Mouse (Mus musculus): ENCODE data around the gene Cadps. TPM values are rescaled to one million over a fixed set of nuclear protein-coding genes. Genes with fewer than 3 reads are reported as not detected.
"Not testable (repeated sequence)": the region's sequence is repeated elsewhere in the genome, so short reads cannot be mapped to it uniquely, and the experiment has no call there.

The Cadps gene
- polyA plus RNA-seq, 1 experiment from 2014 or later: 0.31 TPM

DNA sequence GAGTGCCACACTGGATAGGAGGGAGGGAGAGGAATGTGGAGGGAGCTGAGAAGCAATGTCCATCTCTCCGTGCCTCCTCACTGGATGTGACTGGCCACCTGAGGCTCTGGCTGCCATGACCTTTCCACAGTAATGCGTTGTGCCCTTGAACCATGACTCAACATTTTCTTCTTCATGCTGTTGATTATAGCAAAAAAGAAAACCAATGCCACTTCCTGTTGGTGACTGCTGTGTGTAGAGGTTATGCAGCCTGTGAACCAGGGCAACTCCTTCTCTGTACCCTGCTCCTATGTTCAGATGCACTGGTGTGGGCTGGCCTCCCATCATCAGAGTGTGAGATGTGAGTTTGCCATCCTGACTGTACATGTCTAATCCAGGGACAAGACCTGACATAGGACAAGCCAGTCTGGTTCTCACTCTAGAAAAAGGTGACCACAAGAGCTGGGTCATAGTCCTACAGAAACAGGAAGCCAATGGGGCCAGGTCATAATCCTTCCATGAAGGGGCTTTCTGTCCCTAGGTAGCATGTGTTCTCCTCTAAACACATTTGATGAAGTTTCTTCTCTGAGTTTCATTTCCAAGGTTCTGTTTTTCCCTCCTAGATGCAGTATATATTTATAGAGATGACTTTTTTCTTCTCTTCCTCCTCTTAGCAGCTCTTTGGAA lies 245.3 kb downstream of the Cadps start:
- Histone ChIP-seq H3K4me2 (no peak overlapping the region), H3K4me1 (no peaks in the 10 kb centered on the region), H3K27ac (no peak overlapping the region), H3K9ac (no peak overlapping the region), H3K4me3 (no peak overlapping the region), H3K9me3 (no peaks in the 10 kb centered on the region), H3K27me3 (no peaks in the 10 kb centered on the region), H3K36me3 (no peaks in the 10 kb centered on the region)
- ATAC-seq (ENCODE audit: borderline replicate concordance, extremely low read depth, low FRiP score, low TSS enrichment): no peak
- 56% methylated on average over 2 of the region's 2 CpGs for whole genome bisulfite sequencing

DNA sequence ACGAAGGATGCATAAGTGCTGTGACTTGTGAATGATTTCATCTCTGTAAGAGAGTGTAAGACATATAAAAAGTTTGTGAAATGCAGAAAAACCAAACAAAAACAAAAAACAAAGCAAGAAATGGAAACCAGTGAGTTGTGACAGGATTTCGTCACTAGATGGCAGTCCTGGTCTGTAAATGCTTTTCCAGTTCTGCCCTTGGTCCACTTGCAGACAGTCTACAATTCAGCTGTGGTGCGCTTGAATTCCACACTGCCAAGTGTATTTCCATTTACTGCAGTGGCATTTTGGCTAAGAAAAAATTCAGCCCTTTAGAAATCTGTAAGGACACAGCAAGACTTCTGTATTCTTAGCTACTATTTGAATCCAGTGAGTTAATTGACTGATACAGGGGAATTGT lies 247.8 kb downstream of the Cadps start:
- Histone ChIP-seq H3K4me1 (no peaks in the 10 kb centered on the region), H3K4me3 (no peak overlapping the region), H3K9ac (no peak overlapping the region), H3K27ac (no peak overlapping the region), H3K27me3 (no peaks in the 10 kb centered on the region), H3K4me2 (no peak overlapping the region), H3K36me3 (no peaks in the 10 kb centered on the region), H3K9me3 (no peaks in the 10 kb centered on the region)
- ATAC-seq (ENCODE audit: borderline replicate concordance, extremely low read depth, low FRiP score, low TSS enrichment): no peak
- 25% methylated on average over 3 of the region's 3 CpGs for WGBS

DNA sequence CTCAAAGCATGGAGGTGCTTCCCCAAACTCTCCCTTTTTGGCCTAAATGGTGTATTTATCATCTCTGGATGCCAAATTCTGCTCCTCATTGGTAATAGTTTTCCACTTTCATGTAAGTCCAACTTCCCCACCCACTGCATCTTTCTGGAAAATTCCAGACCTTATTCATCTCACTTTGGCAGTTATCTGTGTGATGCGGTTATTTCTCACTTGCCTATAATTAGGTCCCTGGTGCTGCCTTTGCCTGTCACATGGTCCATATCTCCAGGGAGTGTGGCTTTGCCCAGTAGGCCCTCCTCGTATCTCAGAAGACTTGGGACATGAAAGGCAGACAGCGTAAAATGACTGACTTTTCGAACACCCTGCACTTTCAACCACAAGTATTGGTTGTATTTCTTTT lies 248.5 kb downstream of the Cadps start:
- Histone ChIP-seq H3K9ac (no peak overlapping the region), H3K27me3 (no peaks in the 10 kb centered on the region), H3K4me1 (no peaks in the 10 kb centered on the region), H3K36me3 (no peaks in the 10 kb centered on the region), H3K4me3 (no peak overlapping the region), H3K9me3 (no peaks in the 10 kb centered on the region), H3K27ac (no peak overlapping the region), H3K4me2 (no peak overlapping the region)
- ATAC-seq (ENCODE audit: borderline replicate concordance, extremely low read depth, low FRiP score, low TSS enrichment): no peak
- WGBS: 75% methylated on average over 4 of the region's 4 CpGs

DNA sequence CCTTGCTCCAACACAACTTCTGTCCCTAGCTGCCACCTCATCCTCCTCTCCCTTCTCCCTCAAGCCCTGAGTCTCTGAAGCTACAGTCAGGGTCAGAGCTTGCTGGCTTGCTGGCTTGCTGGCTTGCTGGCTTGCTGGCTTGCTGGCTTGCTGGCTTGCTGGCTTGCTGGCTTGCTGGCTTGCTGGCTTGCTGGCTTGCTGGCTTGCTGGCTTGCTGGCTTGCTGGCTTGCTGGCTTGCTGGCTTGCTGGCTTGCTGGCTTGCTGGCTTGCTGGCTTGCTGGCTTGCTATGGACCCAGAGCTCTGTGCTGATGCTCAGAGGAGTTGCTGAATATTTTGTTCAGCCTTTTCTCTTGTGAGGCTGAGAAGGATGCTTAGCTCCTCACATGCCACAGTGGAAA lies 261.1 kb downstream of the Cadps start:
- not testable (repeated sequence) for H3K36me3 ChIP-seq; H3K9me3 ChIP-seq; H3K4me2 ChIP-seq; H3K27ac ChIP-seq; H3K27me3 ChIP-seq; ATAC-seq (ENCODE audit: borderline replicate concordance, extremely low read depth, low FRiP score, low TSS enrichment); H3K4me1 ChIP-seq; H3K4me3 ChIP-seq; H3K9ac ChIP-seq

DNA sequence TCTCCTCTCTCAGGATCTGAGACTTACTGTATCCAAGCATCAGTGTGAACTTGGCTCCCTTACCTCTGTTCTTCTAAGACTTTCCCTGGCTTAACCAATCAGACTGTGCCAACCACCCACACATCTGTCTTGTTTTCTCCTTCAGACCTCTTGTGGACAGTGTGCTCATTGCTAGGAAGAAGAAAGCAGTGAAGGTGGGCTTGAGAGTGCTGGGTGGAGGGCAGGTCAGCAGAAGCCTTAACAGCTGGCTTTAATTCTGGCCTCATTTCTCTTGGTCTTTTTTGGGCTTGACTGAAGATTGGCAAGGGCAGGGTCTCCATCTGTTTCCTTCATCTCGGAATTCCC lies 262.7 kb downstream of the Cadps start:
- ATAC-seq (ENCODE audit: borderline replicate concordance, extremely low read depth, low FRiP score, low TSS enrichment): no peak
- Histone ChIP-seq H3K4me3 (no peak overlapping the region), H3K27ac (no peak overlapping the region), H3K4me2 (no peak overlapping the region), H3K4me1 (no peaks in the 10 kb centered on the region), H3K27me3 (no peaks in the 10 kb centered on the region), H3K9ac (no peak overlapping the region), H3K36me3 (no peaks in the 10 kb centered on the region), H3K9me3 (no peaks in the 10 kb centered on the region)
- WGBS: 57% methylated on average over 1 of the region's 1 CpGs

DNA sequence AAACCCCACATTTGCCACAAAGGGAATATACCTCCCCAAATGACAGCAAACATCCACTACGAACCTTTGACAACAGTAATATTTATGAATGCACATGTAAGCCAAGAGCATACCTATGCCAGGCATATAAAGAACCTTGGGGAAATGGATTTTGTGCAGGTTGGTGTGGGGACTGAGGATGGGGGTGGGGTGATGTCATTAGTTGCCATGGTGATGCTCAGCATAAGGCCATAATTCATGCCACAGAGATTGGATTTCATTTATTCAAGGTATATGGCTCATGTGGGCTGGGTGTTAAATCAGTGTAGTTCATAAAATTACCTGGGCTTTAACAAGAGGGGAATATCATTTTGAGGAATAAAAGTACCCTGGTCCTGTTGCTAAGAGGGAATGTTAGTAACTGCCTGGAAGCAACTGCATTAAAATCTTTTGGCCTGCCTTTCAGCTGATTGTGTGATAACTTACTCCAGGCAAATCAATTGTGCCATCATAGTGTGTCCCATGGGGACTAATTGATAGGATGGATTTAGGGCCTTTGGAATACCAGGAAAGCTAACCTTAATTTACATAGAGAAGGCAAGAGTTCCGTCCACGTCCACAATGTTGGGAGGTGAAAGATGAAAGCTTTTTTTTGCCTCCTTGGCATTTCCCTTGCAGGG lies 263.2 kb downstream of the Cadps start:
- Histone ChIP-seq H3K4me3 (no peak overlapping the region), H3K9me3 (no peaks in the 10 kb centered on the region), H3K36me3 (no peaks in the 10 kb centered on the region), H3K9ac (no peak overlapping the region), H3K27me3 (no peaks in the 10 kb centered on the region), H3K4me1 (no peaks in the 10 kb centered on the region), H3K4me2 (no peak overlapping the region), H3K27ac (no peak overlapping the region)
- no peak for ATAC-seq (ENCODE audit: borderline replicate concordance, extremely low read depth, low FRiP score, low TSS enrichment)
- 67% methylated on average over 3 of the region's 3 CpGs for WGBS

DNA sequence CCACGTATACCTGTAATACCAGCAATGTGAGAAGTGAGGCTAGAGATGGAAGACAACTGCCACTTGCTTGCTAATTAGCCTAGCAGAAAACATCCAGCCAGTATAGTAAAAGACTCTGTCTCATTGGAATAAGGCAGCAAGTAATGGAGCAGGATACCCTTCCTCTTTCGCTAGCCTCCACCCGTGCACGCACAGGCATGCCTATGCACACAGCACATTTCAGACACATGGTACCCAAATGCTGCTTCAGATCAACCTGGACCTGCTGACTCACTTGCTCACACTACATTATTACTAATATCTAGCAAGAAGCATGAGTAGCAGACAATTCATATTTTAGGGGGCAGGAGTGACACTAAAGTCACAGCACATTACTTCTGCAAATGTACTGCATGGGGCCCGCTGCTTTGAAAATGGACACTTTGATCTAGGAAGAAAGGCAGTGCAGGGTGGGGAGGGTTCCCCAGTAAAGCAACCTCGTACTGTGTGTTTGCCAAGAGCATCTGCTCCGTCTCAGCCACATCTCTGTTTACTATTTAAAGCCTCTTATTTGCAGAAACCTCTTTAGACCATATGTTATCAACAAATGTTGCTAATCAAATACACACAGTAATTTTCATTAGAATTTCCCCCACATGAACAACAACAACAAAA lies 263.8 kb downstream of the Cadps start:
- H3K27ac ChIP-seq: no peak overlapping the region
- H3K9me3 ChIP-seq: no peaks in the 10 kb centered on the region
- H3K4me2 ChIP-seq: no peak overlapping the region
- H3K4me3 ChIP-seq: no peak overlapping the region
- ATAC-seq (ENCODE audit: borderline replicate concordance, extremely low read depth, low FRiP score, low TSS enrichment): no peak
- H3K4me1 ChIP-seq: no peaks in the 10 kb centered on the region
- no peak overlapping the region for H3K9ac ChIP-seq
- WGBS: 66% methylated on average over 7 of the region's 7 CpGs
- H3K27me3 ChIP-seq: no peaks in the 10 kb centered on the region
- H3K36me3 ChIP-seq: no peaks in the 10 kb centered on the region

DNA sequence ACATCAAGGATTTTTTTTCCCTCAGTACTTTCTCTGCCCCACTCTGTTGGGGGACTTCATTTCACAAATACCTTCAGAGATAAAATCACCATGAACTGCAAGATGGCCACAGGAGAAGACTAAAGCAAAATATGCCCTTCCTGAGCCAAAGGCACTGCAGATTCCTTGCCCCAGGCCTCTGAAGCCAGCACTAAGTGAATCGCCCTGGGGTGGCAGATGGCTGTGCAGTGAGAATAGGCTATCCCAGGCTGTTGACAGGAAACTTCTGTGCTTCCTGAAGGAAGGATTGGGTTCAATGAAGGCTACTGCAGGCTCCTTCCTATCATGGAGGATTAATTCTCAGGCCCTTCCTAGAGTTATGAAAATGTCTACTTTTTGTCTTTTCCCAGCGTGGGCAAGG lies 268.4 kb downstream of the Cadps start:
- 54% methylated on average over 2 of the region's 2 CpGs for WGBS
- Histone ChIP-seq H3K27ac (no peak overlapping the region), H3K4me1 (no peaks in the 10 kb centered on the region), H3K4me3 (no peak overlapping the region), H3K4me2 (no peak overlapping the region), H3K9me3 (no peaks in the 10 kb centered on the region), H3K9ac (no peak overlapping the region), H3K27me3 (no peaks in the 10 kb centered on the region), H3K36me3 (no peaks in the 10 kb centered on the region)
- no peak for ATAC-seq (ENCODE audit: borderline replicate concordance, extremely low read depth, low FRiP score, low TSS enrichment)

DNA sequence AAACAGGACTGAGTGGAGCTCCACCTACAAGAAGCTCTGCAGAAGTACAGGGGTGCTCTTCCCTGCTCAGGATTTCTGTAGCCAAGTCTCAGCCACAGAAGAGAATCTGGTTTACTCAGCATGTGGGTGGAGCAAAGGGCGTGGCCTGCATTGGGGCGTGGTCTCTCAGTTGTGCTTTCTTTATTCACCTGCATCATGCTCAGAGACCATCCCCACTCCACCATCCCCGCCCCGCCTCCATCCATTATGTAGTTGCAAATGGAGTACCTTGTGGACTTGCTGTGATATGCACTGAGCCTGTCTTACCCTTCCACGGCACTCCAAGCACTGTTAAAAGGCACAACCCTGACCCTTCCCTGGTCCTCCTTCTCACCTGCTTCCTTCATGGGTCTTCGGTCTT lies 271.5 kb downstream of the Cadps start:
- Histone ChIP-seq H3K27me3 (no peaks in the 10 kb centered on the region), H3K4me3 (no peak overlapping the region), H3K27ac (no peak overlapping the region), H3K4me1 (no peaks in the 10 kb centered on the region), H3K9me3 (no peaks in the 10 kb centered on the region), H3K4me2 (no peak overlapping the region), H3K36me3 (no peaks in the 10 kb centered on the region), H3K9ac (no peak overlapping the region)
- ATAC-seq (ENCODE audit: borderline replicate concordance, extremely low read depth, low FRiP score, low TSS enrichment): no peak
- 38% methylated on average over 6 of the region's 6 CpGs for WGBS

DNA sequence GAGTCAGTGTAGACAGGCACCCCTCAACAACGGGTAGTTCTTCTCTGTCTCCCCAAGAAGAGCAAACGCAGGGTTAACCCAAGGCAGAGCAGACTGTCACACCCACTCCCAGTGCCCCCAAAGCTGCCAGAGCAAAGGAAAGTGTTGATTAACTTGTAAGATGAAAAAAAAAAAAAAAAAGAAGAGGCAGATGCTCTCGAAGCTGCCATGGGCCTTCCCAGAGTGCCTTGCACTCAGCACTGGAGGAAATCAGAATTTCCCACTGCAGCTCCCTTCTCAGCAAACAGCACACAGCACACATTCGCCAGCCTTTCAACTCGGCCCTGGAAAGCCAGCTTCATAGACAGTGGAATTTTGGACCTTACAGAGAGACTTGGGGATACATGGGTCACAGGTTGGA lies 271.9 kb downstream of the Cadps start:
- no peaks in the 10 kb centered on the region for H3K36me3 ChIP-seq
- 35% methylated on average over 5 of the region's 5 CpGs for WGBS
- H3K4me3 ChIP-seq: no peak overlapping the region
- H3K4me2 ChIP-seq: no peak overlapping the region
- H3K4me1 ChIP-seq: no peaks in the 10 kb centered on the region
- ATAC-seq (ENCODE audit: borderline replicate concordance, extremely low read depth, low FRiP score, low TSS enrichment): no peak
- no peaks in the 10 kb centered on the region for H3K9me3 ChIP-seq
- no peak overlapping the region for H3K27ac ChIP-seq
- H3K9ac ChIP-seq: no peak overlapping the region
- no peaks in the 10 kb centered on the region for H3K27me3 ChIP-seq

DNA sequence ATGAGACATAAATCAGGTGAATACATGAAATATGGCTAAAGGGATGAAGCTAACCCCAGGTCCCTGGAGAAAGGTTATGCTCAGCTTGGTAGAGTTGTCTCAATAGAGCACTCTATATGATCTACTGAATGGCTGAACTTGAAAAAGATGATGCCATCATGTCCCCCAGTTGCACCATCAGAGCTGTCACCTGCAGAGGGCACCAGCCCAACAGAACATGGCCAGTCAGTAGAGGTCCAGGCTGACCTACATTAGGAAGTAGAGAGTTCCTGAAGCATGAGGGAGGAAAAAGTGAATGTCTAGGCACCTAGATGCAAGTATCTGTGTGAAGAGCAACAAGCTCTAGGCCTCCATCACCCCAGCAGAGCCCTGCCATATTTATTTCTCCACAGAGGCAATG lies 273.6 kb downstream of the Cadps start:
- ATAC-seq (ENCODE audit: borderline replicate concordance, extremely low read depth, low FRiP score, low TSS enrichment): no peak
- no peak overlapping the region for H3K4me3 ChIP-seq
- H3K4me1 ChIP-seq: no peaks in the 10 kb centered on the region
- no peaks in the 10 kb centered on the region for H3K36me3 ChIP-seq
- no peak overlapping the region for H3K4me2 ChIP-seq
- H3K27ac ChIP-seq: no peak overlapping the region
- no peak overlapping the region for H3K9ac ChIP-seq
- H3K27me3 ChIP-seq: no peaks in the 10 kb centered on the region
- H3K9me3 ChIP-seq: no peaks in the 10 kb centered on the region

DNA sequence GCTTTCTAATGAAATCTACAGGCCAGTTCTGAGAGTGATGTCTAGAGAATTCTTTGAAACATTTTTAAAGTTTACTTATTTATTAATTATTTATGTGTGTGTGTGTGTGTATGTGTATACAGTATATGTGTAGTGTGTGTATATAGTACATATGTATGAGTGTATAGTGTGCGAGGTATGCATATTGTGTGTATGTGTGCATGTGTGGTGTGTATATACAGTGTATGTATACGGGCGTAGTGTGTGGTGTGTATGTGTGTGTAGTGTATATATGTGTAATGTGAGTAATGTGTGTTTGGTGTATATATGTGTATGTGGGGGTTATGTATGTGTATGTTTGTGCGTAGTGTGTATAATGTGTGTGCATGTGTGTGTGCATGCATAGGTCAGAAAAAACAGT lies 275.4 kb downstream of the Cadps start:
- no peaks in the 10 kb centered on the region for H3K36me3 ChIP-seq
- H3K9me3 ChIP-seq: no peaks in the 10 kb centered on the region
- no peaks in the 10 kb centered on the region for H3K27me3 ChIP-seq
- H3K4me1 ChIP-seq: no peaks in the 10 kb centered on the region
- no peak overlapping the region for H3K4me2 ChIP-seq
- H3K9ac ChIP-seq: no peak overlapping the region
- no peak for ATAC-seq (ENCODE audit: borderline replicate concordance, extremely low read depth, low FRiP score, low TSS enrichment)
- 91% methylated on average over 4 of the region's 4 CpGs for WGBS
- H3K27ac ChIP-seq: no peak overlapping the region
- H3K4me3 ChIP-seq: no peak overlapping the region
